Mouse (Mus musculus) hindbrain, embryonic 12.5 days (tissue): ENCODE measurements around the gene Farp1. TPM values are rescaled to one million over a fixed set of nuclear protein-coding genes. Genes with fewer than 3 reads are reported as not detected.

ENCODE experiments used
- ATAC-seq: fragments of 200-750 bp; cut with Nextera tagmentation; 2 replicates; pipeline ENCODE4 v1.8.0; 2017; ENCODE audit warnings: moderate TSS enrichment; ENCODE audit not compliant: low FRiP score
- H3K27ac ChIP-seq: fragments of 300-500 bp; sonication (generic); 2 replicates; pipeline ENCODE4 v1.5.1; 2016; ENCODE audit warnings: mild to moderate bottlenecking
- H3K27me3 ChIP-seq: fragments of 300-500 bp; sonication (generic); 2 replicates; pipeline ENCODE4 v1.6.1; 2016; ENCODE audit warnings: mild to moderate bottlenecking
- H3K36me3 ChIP-seq: fragments of 300-500 bp; sonication (generic); 2 replicates; pipeline ENCODE4 v1.6.1; 2016; ENCODE audit warnings: mild to moderate bottlenecking
- H3K4me1 ChIP-seq: fragments of 300-500 bp; sonication (generic); 2 replicates; pipeline ENCODE4 v1.6.1; 2016
- H3K4me2 ChIP-seq: fragments of 300-500 bp; sonication (generic); replicated peaks from 2 replicates; pipeline ENCODE4 v1.6.1; 2016; ENCODE audit warnings: mild to moderate bottlenecking
- H3K4me3 ChIP-seq: fragments of 300-500 bp; sonication (generic); 2 replicates; pipeline ENCODE4 v1.5.1; 2016; ENCODE audit warnings: mild to moderate bottlenecking
- H3K9ac ChIP-seq: fragments of 300-500 bp; sonication (generic); 2 replicates; pipeline ENCODE4 v1.6.1; 2016; ENCODE audit warnings: mild to moderate bottlenecking, moderate library complexity
- H3K9me3 ChIP-seq: fragments of 300-500 bp; sonication (generic); replicated peaks from 2 replicates; pipeline ENCODE4 v1.6.1; 2016; ENCODE audit warnings: mild to moderate bottlenecking
- WGBS: fragments of 180-500 bp; shearing (Covaris S2); methylation state at CpG from one replicate; pipeline ENCODE4 v1.1.7; 2016; 5-methylcytosine and 5-hydroxymethylcytosine counted together
- polyA plus RNA-seq: library from polyadenylated mRNA; unstranded; fragments of >200 nt; fragmentation: Nextera tagmentation; extraction: Ambion mirVana; gene quantifications from 2 replicates; pipeline ENCODE4 v1.2.1, GENCODE M21; 2016

Farp1 gene
- polyA plus RNA-seq, 1 experiment from 2014 or later: 43.9 TPM

- H3K4me3 ChIP-seq: no peak overlapping the region
- no peak overlapping the region for H3K9ac ChIP-seq
- no peaks in the 10 kb centered on the region for H3K27me3 ChIP-seq
- 61% methylated on average over 8 of the region's 8 CpGs for WGBS
- ATAC-seq: peak; percentile 71; the same call in 1 of the 2 replicates
- H3K27ac ChIP-seq: peak overlapping the region; percentile 73
- peaks cover 4% of the 10 kb centered on the region; the same call in 1 of the 2 replicates for H3K9me3 ChIP-seq
- no peaks in the 10 kb centered on the region for H3K36me3 ChIP-seq
- H3K4me2 ChIP-seq: no peak overlapping the region
- H3K4me1 ChIP-seq: peaks cover 24% of the 10 kb centered on the region
Observed at GRCm38 (mm10) chr14:121199789-121200188, 164.8 kb downstream of the Farp1 start.

- Histone ChIP-seq H3K4me3 (no peak overlapping the region), H3K9ac (no peak overlapping the region), H3K27me3 (no peaks in the 10 kb centered on the region), H3K4me2 (no peak overlapping the region), H3K4me1 (peaks cover 24% of the 10 kb centered on the region), H3K36me3 (no peaks in the 10 kb centered on the region), H3K9me3 (peaks cover 4% of the 10 kb centered on the region; the same call in 1 of the 2 replicates), H3K27ac (no peak overlapping the region)
- WGBS: 74% methylated on average over 8 of the region's 8 CpGs
- ATAC-seq: no peak
Observed at GRCm38 (mm10) chr14:121200353-121200752, 165.4 kb downstream of the Farp1 start.

GRCm38 (mm10) chr14:121201178-121201577, 166.2 kb downstream of the Farp1 start:
- no peaks in the 10 kb centered on the region for H3K27me3 ChIP-seq
- H3K9ac ChIP-seq: no peak overlapping the region
- H3K4me1 ChIP-seq: peaks cover 24% of the 10 kb centered on the region
- H3K36me3 ChIP-seq: no peaks in the 10 kb centered on the region
- H3K4me2 ChIP-seq: no peak overlapping the region
- H3K27ac ChIP-seq: no peak overlapping the region
- WGBS: 91% methylated on average over 6 of the region's 6 CpGs
- H3K4me3 ChIP-seq: no peak overlapping the region
- no peak for ATAC-seq
- H3K9me3 ChIP-seq: no peaks in the 10 kb centered on the region

GRCm38 (mm10) chr14:121205459-121205858, 170.5 kb downstream of the Farp1 start:
- no peak for ATAC-seq
- H3K9ac ChIP-seq: no peak overlapping the region
- H3K27ac ChIP-seq: peak overlapping the region; percentile 31; the same call in 1 of the 2 replicates
- H3K4me2 ChIP-seq: no peak overlapping the region
- H3K4me1 ChIP-seq: peaks cover 9% of the 10 kb centered on the region; the same call in 1 of the 2 replicates
- H3K36me3 ChIP-seq: 0 out of 2 replicates have a peak, but pooled peaks cover 5% of the 10 kb centered on the region
- H3K27me3 ChIP-seq: no peaks in the 10 kb centered on the region
- no peak overlapping the region for H3K4me3 ChIP-seq
- no peaks in the 10 kb centered on the region for H3K9me3 ChIP-seq
- 76% methylated on average over 3 of the region's 3 CpGs for WGBS

- Histone ChIP-seq H3K9ac (no peak overlapping the region), H3K9me3 (no peaks in the 10 kb centered on the region), H3K4me3 (no peak overlapping the region), H3K27me3 (no peaks in the 10 kb centered on the region), H3K36me3 (peaks cover 15% of the 10 kb centered on the region; the same call in 1 of the 2 replicates), H3K27ac (no peak overlapping the region), H3K4me2 (no peak overlapping the region), H3K4me1 (0 out of 2 replicates have a peak, but pooled peaks cover 3% of the 10 kb centered on the region)
- WGBS: 63% methylated on average over 15 of the region's 15 CpGs
- ATAC-seq: no peak
Observed at GRCm38 (mm10) chr14:121207441-121208158, 172.6 kb downstream of the Farp1 start.

DNA sequence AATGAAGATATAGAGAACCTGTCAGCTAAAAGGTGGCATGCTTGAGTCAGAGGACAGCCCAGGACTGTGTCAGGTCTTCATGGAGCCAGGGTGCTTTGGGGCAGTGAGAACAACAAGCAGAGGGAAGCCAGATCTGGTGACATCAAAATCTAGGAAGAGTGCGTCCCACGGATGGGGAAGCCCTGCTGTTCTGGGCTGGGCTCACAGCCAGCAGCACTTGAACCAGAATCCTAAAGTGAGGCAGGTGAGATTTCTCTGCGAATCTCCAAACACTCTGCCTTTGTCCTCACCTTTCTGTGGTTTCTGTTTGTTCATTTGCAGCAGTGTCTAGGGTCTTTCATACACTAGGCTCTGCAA, 173.1 kb downstream of the Farp1 start:
- Histone ChIP-seq H3K4me3 (no peak overlapping the region), H3K9ac (no peak overlapping the region), H3K27me3 (no peaks in the 10 kb centered on the region), H3K9me3 (no peaks in the 10 kb centered on the region), H3K27ac (no peak overlapping the region), H3K4me2 (no peak overlapping the region), H3K4me1 (0 out of 2 replicates have a peak, but pooled peaks cover 3% of the 10 kb centered on the region), H3K36me3 (peaks cover 16% of the 10 kb centered on the region; the same call in 1 of the 2 replicates)
- whole genome bisulfite sequencing: 76% methylated on average over 3 of the region's 3 CpGs
- no peak for ATAC-seq

GRCm38 (mm10) chr14:121210318-121210717, 175.3 kb downstream of the Farp1 start:
- 83% methylated on average over 3 of the region's 3 CpGs for WGBS
- Histone ChIP-seq H3K27ac (no peak overlapping the region), H3K36me3 (peaks cover 16% of the 10 kb centered on the region; the same call in 1 of the 2 replicates), H3K4me3 (no peak overlapping the region), H3K9me3 (no peaks in the 10 kb centered on the region), H3K4me2 (no peak overlapping the region), H3K27me3 (no peaks in the 10 kb centered on the region), H3K9ac (no peak overlapping the region), H3K4me1 (0 out of 2 replicates have a peak, but pooled peaks cover 3% of the 10 kb centered on the region)
- ATAC-seq: no peak

- no peak for ATAC-seq
- no peaks in the 10 kb centered on the region for H3K9me3 ChIP-seq
- peaks cover 4% of the 10 kb centered on the region; the same call in 1 of the 2 replicates for H3K4me1 ChIP-seq
- H3K36me3 ChIP-seq: peaks cover 15% of the 10 kb centered on the region; the same call in 1 of the 2 replicates
- 62% methylated on average over 4 of the region's 4 CpGs for WGBS
- H3K27me3 ChIP-seq: no peaks in the 10 kb centered on the region
- no peak overlapping the region for H3K4me3 ChIP-seq
- H3K9ac ChIP-seq: no peak overlapping the region
- no peak overlapping the region for H3K4me2 ChIP-seq
- H3K27ac ChIP-seq: no peak overlapping the region
Observed at GRCm38 (mm10) chr14:121213650-121214049, 178.7 kb downstream of the Farp1 start.

DNA sequence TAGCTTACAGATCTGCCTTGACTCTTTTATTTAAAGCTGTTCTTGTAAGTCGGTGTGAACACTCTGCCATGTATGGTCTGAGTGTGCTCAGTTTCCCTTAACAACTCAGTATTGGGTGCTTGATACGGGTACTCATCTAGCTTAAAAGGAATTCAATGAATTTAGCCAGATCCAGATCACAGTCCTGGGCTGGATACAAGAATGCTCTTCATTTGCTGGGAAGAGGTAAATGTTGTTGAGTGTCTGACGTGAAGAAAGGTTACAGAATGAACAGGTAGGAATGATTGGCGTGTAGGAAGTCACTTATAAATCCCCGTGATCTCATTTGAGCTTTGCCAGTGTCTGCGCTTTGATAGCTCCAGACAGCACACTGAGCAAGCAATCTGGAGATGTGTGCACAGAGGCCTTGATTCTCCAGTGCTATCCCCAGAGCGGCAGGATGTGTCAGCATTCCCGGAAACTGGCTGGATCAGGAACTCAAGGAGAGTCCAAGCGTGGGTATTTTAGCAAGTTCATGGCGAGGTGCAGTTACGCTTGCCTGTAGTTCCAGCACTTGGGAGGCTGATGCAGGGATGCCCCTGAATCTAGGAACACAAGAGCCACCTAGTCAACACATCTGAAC, 179.7 kb downstream of the Farp1 start:
- no peak overlapping the region for H3K4me2 ChIP-seq
- no peak overlapping the region for H3K27ac ChIP-seq
- 89% methylated on average over 11 of the region's 11 CpGs for WGBS
- no peaks in the 10 kb centered on the region for H3K27me3 ChIP-seq
- H3K36me3 ChIP-seq: peaks cover 13% of the 10 kb centered on the region; the same call in 1 of the 2 replicates
- no peak for ATAC-seq
- H3K9me3 ChIP-seq: no peaks in the 10 kb centered on the region
- H3K9ac ChIP-seq: no peak overlapping the region
- peaks cover 8% of the 10 kb centered on the region; the same call in 1 of the 2 replicates for H3K4me1 ChIP-seq
- no peak overlapping the region for H3K4me3 ChIP-seq

- peaks cover 10% of the 10 kb centered on the region; the same call in 1 of the 2 replicates for H3K36me3 ChIP-seq
- WGBS: 80% methylated on average over 5 of the region's 5 CpGs
- peaks cover 8% of the 10 kb centered on the region; the same call in 1 of the 2 replicates for H3K4me1 ChIP-seq
- no peaks in the 10 kb centered on the region for H3K9me3 ChIP-seq
- no peak overlapping the region for H3K4me2 ChIP-seq
- no peak overlapping the region for H3K4me3 ChIP-seq
- no peak for ATAC-seq
- H3K27ac ChIP-seq: no peak overlapping the region
- no peaks in the 10 kb centered on the region for H3K27me3 ChIP-seq
- no peak overlapping the region for H3K9ac ChIP-seq
Observed at GRCm38 (mm10) chr14:121215817-121216216, 180.8 kb downstream of the Farp1 start.

- Histone ChIP-seq H3K4me2 (no peak overlapping the region), H3K4me1 (peaks cover 8% of the 10 kb centered on the region; the same call in 1 of the 2 replicates), H3K27ac (no peak overlapping the region), H3K9me3 (no peaks in the 10 kb centered on the region), H3K4me3 (no peak overlapping the region), H3K9ac (no peak overlapping the region), H3K36me3 (peaks cover 14% of the 10 kb centered on the region), H3K27me3 (no peaks in the 10 kb centered on the region)
- ATAC-seq: no peak
- 71% methylated on average over 6 of the region's 6 CpGs for WGBS
Observed at GRCm38 (mm10) chr14:121216672-121217071, 181.7 kb downstream of the Farp1 start.

DNA sequence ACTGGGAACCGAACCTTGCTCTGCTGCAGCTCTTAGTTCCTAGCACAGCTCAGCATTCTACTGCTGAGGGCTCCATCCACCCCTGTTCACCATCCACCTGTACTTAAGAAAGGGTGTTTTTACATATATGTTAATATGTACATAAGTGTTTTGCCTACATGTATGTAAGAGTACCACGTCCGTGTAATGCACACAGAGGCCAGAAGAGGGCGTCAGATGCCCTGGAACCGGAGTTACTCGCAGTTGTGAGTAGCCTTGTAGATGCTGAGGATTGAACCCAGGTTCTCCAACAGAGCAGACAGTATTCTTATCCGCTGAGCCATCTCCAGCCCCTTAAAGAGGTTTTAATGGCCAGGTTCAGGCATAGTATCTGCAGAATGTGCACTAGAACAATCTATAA, 183.6 kb downstream of the Farp1 start:
- H3K36me3 ChIP-seq: peaks cover 19% of the 10 kb centered on the region
- H3K4me2 ChIP-seq: no peak overlapping the region
- peaks cover 8% of the 10 kb centered on the region; the same call in 1 of the 2 replicates for H3K4me1 ChIP-seq
- ATAC-seq: no peak
- no peak overlapping the region for H3K4me3 ChIP-seq
- no peak overlapping the region for H3K27ac ChIP-seq
- 78% methylated on average over 7 of the region's 7 CpGs for WGBS
- H3K9me3 ChIP-seq: no peaks in the 10 kb centered on the region
- no peak overlapping the region for H3K9ac ChIP-seq
- no peaks in the 10 kb centered on the region for H3K27me3 ChIP-seq
